8 mouse cellular contexts compared by ENCODE assay signal in genomic region chr7:113434286-113434685, GRCm38 (mm10). TPM values are rescaled to one million over a fixed set of nuclear protein-coding genes. Genes with fewer than 3 reads are reported as not detected.
A peak's percentile ranks its signal among the peaks of the same experiment; 100 is the strongest.
DNase-seq lines count a peak whose midpoint lies in the region; ATAC-seq and TF ChIP-seq lines count a peak whose summit lies in the region.

No protein-coding gene starts in this region.

- H3K4me3 ChIP-seq in liver, embryonic 14.5 days (ENCODE audit: insufficient read depth in 1 of 2, low read depth in 2 of 2, low read length in 2 of 2), result no peak overlapping the region

- WGBS in liver, embryonic 14.5 days (ENCODE audit: insufficient replicate concordance), result 13% methylated on average over 4 of the region's 4 CpGs

- no peak overlapping the region for H3K4me2 ChIP-seq in liver, embryonic 14.5 days (ENCODE audit: low read depth)

- no peak overlapping the region for H3K27ac ChIP-seq in liver, embryonic 14.5 days

- peak; percentile 20 for DNase-seq in cerebellum, adult 11 months
- DNase-seq in right cerebral cortex, adult 18-20 months, result peak; percentile 37
- DNase-seq in right cerebral cortex, postnatal 25 days, result no peak
- DNase-seq in cerebellum, postnatal 10 days, result peak; percentile 82 to 83
- DNase-seq in kidney, adult 9 months, result peak; percentile 87
- DNase-seq in liver, embryonic 14.5 days (ENCODE audit: low read depth in 3 of 3, low spot score in 3 of 3), result peak in 1 of 3 experiments; percentile 13
- DNase-seq in right cerebral cortex, postnatal 4 days, result peak; percentile 49

- no peaks in the 10 kb centered on the region for H3K4me1 ChIP-seq in liver, embryonic 14.5 days (replicated peaks; ENCODE audit: control insufficient read depth in 2 of 2, insufficient read depth in 2 of 2, low read length in 1 of 2)

- H3K36me3 ChIP-seq in liver, embryonic 14.5 days (replicated peaks; ENCODE audit: control insufficient read depth, insufficient read depth, low read depth), result no peaks in the 10 kb centered on the region

- no peaks in the 10 kb centered on the region for H3K9me3 ChIP-seq in liver, embryonic 14.5 days (ENCODE audit: control insufficient read depth, low read length)

- ATAC-seq in cerebellum, adult (ENCODE audit: insufficient number of reproducible peaks, low FRiP score, low TSS enrichment), result no peak
- ATAC-seq in liver, embryonic 14.5 days (ENCODE audit: insufficient read depth), result no peak

- H3K9ac ChIP-seq in liver, embryonic 14.5 days (replicated peaks), result no peak overlapping the region

- TF ChIP-seq EP300 in liver, embryonic 14.5 days (IDR thresholded peaks at IDR 0.05; ENCODE audit: low read depth), result no peak

- H3K27me3 ChIP-seq in liver, embryonic 14.5 days (ENCODE audit: control insufficient read depth, insufficient read depth, low read length), result no peaks in the 10 kb centered on the region

- TF ChIP-seq CTCF in liver, embryonic 14.5 days (IDR thresholded peaks at IDR 0.05; ENCODE audit: low read depth), result peak; percentile 54

RNA-seq across cellular contexts. Expression of gene Pth, which starts 45.9 kb away (rescaled TPM):
- not detected in 2 replicates for polyA plus RNA-seq in liver, embryonic 14.5 days (2012; rRNA removed)
- polyA plus RNA-seq in liver, embryonic 14.5 days (2014; fragmentation: Nextera tagmentation; extraction: Ambion mirVana), result not detected in 2 replicates
